Mouse (Mus musculus) layer of hippocampus, postnatal 25 days (tissue): ENCODE data around the gene Brpf1. TPM values are rescaled to one million over a fixed set of nuclear protein-coding genes. Genes with fewer than 3 reads are reported as not detected.

Source experiments
- DNase-seq, 2 experiments: peaks; one replicate each; pipeline ENCODE4 v3.0.0; 2022; ENCODE audit warnings: mixed read lengths in 2 of 2, low spot score in 1 of 2; ENCODE audit errors: extremely low spot score in 1 of 2
- total RNA-seq, 2 experiments: library from RNA; stranded (reverse); gene quantifications; 2 replicates each; pipeline ENCODE4 v1.2.3; 2021

The Brpf1 gene
- 10 to 100 TPM; 32.2 to 35.1 TPM for total RNA-seq

- no peak for DNase-seq
These were observed at the start of gene Brpf1 for GRCm38 (mm10) chr6:113306986-113307349. Brpf1 (plus strand) TSS chr6:113307137.

- no peak for DNase-seq
These were observed 45.6 kb upstream of the Brpf1 start for GRCm38 (mm10) chr6:113261174-113261858.

DNA sequence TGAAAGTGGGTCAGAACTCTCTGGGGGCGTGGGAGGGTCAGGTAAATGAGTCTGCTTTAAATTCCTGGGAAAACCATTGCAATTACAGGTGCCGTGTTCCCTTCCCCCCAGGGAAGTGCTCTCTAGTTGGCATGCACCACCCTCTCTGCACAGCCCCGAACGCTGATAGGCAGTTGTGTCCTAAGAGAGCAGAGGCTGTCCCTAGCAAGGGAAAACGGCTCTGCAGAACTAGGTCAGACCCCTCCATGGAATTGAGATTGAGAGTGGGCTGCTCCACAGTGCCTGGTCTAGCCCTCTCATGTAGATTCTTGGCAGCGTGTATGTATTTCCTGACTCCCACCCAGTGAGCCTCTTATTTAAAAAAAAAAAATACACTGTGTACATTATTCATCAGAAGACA is 43.4 kb upstream of the Brpf1 start:
- no peak for DNase-seq

- no peak for DNase-seq
These were observed 42.5 kb upstream of the Brpf1 start for GRCm38 (mm10) chr6:113264429-113264828.

- no peak for DNase-seq
These were observed 39.8 kb upstream of the Brpf1 start for GRCm38 (mm10) chr6:113266996-113267655.

DNA sequence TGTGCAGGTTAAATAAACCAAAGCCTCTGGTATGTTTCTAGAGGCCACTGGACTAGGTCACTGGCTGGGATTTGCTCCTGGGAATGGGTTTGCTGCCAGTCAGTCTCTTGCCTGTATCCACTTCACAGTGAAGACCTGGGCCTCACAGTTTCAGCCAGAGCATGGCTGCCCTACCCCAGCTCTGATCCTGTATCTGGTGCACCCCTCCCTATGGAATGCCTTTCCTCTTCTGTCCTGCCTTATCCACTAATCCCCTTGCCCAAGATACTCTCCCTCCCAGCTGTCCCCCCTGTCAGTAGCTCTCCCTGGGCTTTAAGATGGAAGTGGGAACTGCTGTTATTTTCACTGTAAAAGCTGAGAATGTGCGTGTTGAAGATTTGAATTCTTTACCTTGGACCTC is 38.9 kb upstream of the Brpf1 start:
- no peak for DNase-seq

DNA sequence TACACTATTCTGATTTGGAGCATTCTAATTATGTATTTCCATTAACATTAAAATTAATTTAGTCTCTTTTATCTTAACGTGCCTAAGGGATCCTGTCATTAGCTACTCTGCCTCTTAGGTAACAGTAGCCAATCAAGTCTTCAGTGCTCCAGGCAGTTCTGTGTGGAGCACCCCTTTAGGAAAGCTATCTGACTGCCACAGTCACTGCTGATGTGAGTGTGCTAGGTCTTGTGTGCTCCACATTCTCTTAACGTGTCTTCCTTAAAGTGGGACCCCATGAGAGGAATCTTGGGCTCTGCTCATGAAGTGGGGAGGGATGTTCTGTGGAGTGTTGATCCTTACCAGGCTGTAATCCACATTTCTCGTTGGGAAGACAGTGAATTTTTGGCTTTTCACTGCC is 34.6 kb upstream of the Brpf1 start:
- DNase-seq, result no peak

DNA sequence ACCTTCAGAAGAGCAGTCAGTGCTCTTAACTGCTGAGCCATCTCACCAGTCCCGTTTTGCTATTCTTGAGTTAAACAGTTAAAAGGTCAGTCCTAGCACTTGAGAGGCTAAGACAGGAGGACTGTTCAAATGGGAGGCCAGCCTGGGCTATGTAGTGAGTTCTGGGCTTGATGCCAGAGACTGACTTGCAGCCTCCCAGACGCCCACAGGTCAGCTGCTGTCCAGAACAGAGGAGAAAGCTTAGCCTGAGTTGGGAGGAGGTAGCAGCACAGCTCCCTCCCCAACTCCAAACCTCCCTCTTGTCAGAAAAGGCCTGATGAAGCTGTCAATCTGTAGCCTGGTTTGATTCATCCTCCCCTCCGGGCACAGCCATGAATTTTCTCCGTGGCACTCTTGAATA is 30.1 kb upstream of the Brpf1 start:
- no peak for DNase-seq

DNA sequence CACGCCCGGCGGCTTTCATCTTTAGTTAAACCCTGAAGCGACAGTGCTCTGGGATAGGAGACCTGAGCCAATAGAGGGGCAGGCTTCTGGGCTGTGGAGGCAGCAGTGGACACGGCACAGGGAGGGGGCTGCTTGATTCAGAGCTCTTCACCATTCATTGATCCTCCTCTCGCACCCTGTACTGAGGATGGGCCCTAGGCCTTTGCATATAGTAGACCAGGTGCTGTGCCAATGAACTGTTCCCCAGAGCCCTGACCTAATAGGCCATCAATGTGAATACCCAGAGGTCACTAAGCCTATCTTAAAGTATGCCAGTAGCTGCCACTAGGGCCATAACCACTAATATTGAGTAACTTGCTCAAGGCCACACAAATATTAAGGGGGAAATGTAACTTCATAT is 25.3 kb upstream of the Brpf1 start:
- DNase-seq, result no peak

DNA sequence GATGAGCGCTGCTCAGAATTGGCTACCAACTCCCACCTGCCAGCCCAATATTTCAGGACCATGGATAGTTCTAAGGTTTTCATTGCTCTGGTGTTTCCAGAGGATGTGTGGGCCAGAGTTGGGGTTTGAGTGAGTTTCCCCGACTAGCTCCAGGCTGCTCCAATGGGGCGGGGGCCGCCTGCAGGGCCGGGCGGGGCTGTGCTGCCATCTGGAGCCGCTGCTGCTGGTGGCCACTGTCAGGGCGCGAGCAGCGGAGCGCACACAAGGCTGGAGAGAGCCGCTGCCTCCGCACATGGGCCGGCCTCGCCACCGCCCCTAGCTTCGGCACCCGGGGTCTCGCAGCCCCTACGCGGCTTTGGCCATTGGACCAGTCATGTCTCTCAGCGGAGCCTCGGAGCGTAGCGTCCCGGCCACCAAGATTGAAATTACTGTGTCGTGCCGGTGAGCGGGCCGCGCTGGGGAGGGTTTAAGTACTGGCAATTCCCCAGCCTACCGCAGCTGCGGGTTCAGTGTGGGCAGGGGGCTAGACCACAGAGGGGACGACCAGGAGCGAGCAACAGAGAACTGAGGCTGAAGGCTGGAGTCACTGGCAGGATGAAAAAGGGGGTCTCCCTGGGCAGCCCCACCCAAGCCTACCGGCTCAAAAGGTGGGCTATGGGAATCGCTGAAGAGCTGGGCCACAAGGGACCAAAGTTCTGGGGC is 24.7 kb upstream of the Brpf1 start, which contains the start of gene Cpne9:
Gene Cpne9, plus strand, starts transcription at position 207 of the 702 bp plus-strand sequence.
- no peak for DNase-seq

DNA sequence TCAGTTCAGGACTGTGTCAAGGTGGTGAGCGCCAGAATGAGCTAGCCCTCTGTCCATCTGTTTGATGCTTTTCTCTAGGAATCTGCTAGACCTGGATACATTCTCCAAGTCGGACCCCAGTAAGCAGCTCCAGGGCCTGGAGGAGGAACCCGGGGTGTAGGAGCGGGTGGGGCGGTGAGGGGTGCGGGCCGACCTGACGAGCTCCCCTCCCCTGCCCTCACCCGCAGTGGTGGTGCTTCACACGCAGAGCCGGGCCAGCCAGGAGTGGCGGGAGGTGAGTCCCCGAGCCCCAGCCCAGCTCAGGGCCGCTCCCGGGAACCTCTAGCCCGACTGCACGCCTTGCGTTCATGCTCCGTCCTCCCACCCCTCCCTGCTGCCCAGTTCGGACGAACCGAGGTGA is 24.0 kb upstream of the Brpf1 start:
- DNase-seq, result no peak

GRCm38 (mm10) chr6:113283500-113283899 is 23.4 kb upstream of the Brpf1 start:
- no peak for DNase-seq

- DNase-seq, result no peak
These were observed 22.0 kb upstream of the Brpf1 start for GRCm38 (mm10) chr6:113284931-113285330.

DNA sequence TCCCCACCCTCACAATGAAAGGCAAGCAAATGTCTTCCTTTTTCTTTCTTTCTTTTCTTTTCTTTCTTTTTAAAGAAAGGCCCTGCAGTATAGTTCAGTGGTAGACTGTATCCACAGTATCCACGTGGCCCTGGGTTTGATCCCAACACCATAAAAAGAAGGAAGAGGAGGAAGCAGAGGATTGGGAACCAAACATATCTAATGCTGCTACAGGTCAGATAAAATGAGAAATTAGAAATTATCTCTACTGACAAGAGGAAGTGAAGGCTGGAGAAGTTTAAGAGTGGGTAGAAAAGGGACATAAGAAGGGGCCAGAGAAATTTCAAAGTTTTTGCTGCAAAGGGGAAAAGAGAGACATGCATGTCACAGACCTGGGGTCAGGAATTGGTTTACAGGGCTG is 20.6 kb upstream of the Brpf1 start:
- DNase-seq, result no peak

DNA sequence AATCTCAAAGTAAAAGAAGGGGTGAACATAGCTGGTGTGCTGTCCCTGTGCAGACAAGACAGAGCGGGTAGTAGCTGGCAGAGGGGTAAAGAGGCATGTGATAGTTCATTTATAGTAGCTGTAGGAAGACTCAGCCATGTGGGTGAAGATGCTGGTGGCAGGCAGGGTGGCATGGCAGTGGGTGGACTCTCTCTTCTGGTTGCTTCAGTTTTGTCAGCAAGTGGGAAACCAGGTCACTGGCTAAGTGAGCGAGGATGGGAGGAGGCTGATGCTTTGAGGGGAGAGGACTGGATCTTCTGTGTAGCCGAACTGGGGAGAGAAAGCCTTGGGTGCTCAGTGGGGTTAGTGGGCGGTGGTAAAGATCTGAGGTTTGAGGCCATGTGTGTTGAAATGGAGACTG is 19.7 kb upstream of the Brpf1 start:
- no peak for DNase-seq

DNA sequence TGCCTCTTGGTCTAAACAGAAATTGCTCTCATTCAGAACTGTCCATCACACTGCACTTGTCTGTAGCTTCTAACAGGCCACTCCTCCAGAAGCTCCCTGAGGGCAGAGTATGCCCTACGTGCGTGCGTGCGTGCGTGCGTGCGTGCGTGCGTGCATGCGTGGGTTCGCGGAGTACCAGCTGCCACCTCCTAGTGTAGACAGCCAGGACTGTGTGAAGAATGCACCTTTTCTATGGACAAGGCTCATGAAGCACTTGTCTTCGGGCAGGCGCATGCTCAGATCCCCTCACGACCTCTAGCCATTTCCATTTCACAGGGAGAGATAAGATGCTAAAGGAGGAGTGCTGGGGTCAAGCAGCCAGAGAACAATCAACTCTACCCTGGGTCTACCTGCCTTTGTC is 17.6 kb upstream of the Brpf1 start:
- no peak for DNase-seq

GRCm38 (mm10) chr6:113290346-113290745 is 16.6 kb upstream of the Brpf1 start:
- no peak for DNase-seq

GRCm38 (mm10) chr6:113292938-113293337 is 14.0 kb upstream of the Brpf1 start:
- no peak for DNase-seq

DNA sequence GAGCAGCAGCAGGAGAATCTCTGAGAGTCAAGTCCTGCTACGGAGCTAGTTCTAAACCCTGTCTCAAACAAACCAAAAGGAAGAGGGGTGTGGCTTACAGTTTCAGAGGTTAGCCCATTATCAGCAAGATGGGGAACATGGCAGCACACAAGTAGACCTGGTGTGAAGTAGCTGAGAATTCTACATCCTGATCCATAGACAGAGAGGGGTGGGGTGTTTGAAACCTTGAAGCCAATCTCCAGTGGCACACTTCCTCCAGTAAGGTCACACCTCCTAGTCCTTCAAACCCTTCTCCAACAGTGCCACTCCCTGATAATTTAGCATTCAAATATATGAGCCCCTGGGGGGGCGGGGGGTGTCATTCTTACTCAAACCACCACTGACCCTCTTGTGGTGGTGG is 10.9 kb upstream of the Brpf1 start:
- DNase-seq, result no peak

DNA sequence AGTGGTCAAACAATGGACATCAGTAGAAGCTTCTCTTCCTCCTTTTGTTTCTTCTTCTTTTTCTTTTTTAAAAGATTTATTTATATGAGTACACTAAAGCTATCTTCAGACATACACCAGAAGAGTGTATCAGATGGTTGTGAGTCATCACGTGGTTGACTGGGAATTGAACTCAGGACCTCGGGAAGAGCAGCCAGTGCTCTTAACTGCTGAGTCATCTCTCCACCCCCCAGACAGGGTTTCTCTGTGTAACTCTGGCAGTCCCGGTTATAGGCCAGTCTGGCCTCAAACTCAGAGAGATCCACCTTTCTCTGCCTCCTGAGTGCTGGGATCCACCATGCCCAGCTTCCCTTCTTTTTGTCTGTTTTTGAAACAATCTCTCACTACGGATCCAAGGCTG is 10.3 kb upstream of the Brpf1 start:
- DNase-seq, result no peak

DNA sequence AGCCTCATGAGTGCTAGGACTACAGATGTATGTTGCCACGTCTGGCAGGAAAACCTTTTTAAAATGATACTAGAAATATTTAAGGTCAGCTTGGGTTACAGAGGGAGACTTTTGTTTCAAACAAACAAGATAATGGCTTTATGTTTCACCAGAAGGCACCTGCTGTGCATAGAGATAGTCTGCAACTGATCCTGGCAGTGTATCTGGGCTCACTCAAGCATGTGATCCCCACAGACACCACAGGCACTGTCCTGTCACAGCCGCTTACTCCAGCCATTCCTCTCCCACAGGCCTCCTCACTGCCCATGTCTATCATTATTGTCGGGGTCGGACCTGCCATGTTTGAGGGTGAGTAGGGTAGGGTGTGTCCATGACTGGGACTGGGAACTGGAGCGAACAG is 5.6 kb upstream of the Brpf1 start:
- DNase-seq, result no peak

- no peak for DNase-seq
These were observed 4.7 kb upstream of the Brpf1 start for GRCm38 (mm10) chr6:113302258-113302657.
